Mouse (Mus musculus): Measurements from ENCODE around the gene Cdkl1. TPM values are rescaled to one million over a fixed set of nuclear protein-coding genes. Genes with fewer than 3 reads are reported as not detected.

The Cdkl1 gene
- total RNA-seq, 1 experiment from 2014 or later: not detected

DNA sequence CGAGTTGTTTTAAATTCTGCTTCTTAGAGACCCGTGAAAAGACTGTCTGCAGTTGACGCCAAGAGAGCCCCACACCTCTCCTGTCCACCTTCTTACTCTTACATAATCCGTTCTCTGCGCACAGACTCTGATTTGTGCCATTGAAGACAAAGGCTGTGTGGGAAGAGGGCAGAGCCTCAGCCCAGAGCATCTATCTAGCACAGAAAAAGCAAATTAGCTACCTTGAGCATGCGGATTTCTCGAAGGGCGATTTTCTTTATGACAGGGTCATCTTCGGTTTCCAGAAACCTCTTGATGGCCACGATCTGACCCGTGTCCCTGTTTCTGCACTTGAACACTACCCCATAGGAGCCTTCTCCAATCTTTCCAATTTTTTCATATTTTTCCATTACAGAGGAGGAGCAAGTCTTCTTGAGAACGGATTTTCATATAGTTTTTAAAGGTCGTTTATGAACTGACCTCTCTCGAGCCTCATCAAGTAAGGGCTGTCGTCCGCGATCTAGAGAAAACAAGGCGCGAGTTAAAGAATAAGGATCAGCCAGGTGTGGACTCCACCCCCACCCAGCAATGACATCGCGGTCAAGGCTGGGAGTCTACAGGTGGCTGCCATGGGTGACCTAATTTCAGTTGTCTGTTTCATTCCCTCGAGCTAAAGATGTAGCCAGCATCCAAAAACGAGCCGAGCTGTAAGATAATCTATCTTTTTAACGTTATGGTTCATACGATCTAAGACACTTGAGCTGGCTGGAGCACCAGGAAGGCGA lies 1.1 kb downstream of the Cdkl1 start:
- ATAC-seq (replicated peaks in 1 of 2; ENCODE audit: insufficient read depth in 1 of 2, low FRiP score in 2 of 2, low TSS enrichment in 1 of 2, low read depth in 1 of 2, poor library complexity in 2 of 2, severe bottlenecking in 2 of 2): no peak

DNA sequence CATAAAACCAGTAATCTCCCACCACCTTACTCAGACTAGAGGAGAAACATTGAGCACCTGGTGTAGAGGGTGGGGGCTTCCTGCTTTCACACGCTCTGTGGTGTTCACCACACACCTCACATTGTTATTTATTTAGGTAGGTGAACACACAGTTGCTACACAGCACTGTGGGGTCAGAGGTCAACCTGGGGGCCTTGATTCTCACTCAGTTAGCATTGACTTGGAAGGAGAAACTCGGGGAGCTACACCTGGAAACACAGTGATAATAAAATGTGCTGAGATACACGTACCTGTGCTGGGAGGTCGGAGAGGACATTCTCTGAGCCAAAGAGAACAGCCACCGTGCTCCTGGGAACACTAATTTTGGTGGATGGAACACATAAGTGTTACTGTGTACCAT lies 2.7 kb downstream of the Cdkl1 start:
- no peak for ATAC-seq (replicated peaks in 1 of 2; ENCODE audit: insufficient read depth in 1 of 2, low FRiP score in 2 of 2, low TSS enrichment in 1 of 2, low read depth in 1 of 2, poor library complexity in 2 of 2, severe bottlenecking in 2 of 2)

DNA sequence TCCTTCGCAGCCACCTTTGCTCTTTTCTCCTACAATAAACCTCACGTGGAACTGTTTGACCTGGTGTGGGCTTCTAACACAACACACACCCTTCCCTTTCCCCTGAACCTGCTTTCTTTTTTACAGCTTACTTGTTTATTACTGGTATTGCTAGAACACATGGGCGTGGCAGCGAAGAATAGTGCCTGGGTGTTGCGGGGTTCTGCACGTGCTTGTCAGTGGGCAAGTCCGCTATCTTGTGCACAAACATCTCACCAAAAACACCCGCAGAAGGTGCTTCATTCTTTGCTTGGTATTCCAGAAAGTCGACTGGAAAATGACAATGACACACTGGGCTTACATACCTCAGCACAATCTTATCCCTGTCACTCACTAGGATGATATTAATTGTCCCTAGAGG lies 5.6 kb downstream of the Cdkl1 start:
- no peak for ATAC-seq (replicated peaks in 1 of 2; ENCODE audit: insufficient read depth in 1 of 2, low FRiP score in 2 of 2, low TSS enrichment in 1 of 2, low read depth in 1 of 2, poor library complexity in 2 of 2, severe bottlenecking in 2 of 2)

DNA sequence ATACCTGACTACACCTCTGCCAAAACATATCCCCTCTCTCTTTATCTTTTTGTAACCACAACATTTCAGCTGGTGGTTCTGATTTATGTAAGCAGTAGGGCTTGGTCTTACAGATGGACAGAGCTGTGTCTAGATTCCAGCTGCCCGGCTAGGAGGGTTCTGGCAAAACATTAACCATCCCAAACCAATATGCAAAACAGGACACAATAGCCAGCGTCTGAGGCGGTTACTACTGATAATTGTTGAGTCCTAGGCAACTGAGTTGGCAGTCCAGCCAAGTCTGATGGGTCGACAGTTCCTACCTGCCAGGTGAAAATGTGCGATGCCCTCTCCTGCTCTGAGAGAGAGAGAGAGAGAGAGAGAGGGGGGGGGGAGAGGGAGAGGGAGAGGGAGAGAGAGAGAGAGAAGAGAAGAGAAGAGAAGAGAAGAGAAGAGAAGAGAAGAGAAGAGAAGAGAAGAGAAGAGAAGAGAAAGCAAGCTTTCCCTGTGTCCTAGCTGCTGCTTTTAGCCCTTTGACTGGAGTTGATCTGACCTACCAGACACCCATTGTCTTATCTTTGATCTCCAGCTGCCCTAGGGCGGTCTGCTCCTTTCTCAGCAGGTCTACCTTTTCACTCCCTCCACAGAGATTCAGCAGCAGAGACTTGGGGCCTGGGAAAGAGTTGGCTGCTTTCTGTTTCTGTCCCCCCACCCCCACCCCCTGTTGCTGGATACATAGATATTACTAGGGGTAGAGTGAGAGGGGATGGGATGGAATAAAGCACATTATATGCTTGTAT lies 7.6 kb downstream of the Cdkl1 start:
- no peak for ATAC-seq (replicated peaks in 1 of 2; ENCODE audit: insufficient read depth in 1 of 2, low FRiP score in 2 of 2, low TSS enrichment in 1 of 2, low read depth in 1 of 2, poor library complexity in 2 of 2, severe bottlenecking in 2 of 2)

DNA sequence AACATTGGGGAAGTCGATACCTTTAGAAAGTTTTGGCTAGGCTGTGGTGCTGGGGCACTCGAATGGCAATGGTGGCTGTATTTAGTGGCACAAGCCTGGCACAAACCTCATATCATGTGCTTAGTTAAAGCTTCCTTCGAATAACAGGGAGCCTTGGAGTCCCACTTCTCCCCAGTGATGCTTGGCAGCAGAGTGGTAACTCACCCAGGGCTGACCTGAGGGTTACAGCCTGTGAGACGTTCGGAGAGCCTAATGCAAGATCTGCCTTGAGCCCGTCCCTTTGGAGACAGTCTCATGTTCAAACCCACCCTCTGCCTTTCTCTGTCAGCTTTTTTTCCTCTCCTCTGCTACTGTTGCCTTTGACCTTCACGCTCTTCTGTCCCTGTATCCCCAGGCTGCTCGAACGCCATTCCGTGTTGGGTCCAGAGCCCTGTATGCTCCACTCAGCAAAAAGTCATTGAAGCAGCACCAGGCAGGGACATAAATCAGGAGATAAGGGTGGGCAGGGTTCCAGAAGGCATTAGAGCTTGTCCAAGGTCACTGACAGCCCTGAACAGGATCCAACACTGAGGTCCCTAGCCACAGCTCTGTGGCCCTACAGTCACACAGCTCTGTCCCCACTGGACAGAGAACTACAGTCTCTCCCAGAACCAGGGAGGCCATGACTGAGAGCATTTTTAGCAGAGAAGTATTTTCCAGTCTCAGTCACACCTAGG lies 9.0 kb downstream of the Cdkl1 start:
- no peak for ATAC-seq (replicated peaks in 1 of 2; ENCODE audit: insufficient read depth in 1 of 2, low FRiP score in 2 of 2, low TSS enrichment in 1 of 2, low read depth in 1 of 2, poor library complexity in 2 of 2, severe bottlenecking in 2 of 2)

GRCm38 (mm10) chr12:69781480-69781879 lies 9.6 kb downstream of the Cdkl1 start:
- no peak for ATAC-seq (replicated peaks in 1 of 2; ENCODE audit: insufficient read depth in 1 of 2, low FRiP score in 2 of 2, low TSS enrichment in 1 of 2, low read depth in 1 of 2, poor library complexity in 2 of 2, severe bottlenecking in 2 of 2)

DNA sequence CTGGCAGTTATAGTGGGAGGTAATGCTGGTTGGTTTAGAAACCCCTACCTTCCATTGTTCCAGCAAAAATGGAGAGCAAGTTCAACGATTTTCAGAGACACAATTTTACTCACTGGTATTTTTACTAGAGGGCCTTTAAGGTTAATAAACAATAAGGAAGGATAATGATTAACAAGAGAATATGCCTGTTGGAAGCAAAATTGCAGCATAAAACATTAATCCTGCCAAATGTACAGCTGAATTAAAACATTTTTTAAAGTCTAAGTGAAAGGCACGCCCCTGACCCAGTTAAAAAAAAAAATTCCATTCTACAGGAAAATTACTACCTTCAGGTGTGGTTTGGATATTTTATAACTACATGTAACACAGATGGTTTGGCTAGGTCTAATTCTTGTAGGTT lies 13.1 kb downstream of the Cdkl1 start:
- ATAC-seq (replicated peaks in 1 of 2; ENCODE audit: insufficient read depth in 1 of 2, low FRiP score in 2 of 2, low TSS enrichment in 1 of 2, low read depth in 1 of 2, poor library complexity in 2 of 2, severe bottlenecking in 2 of 2): no peak

GRCm38 (mm10) chr12:69777341-69777730 lies 13.7 kb downstream of the Cdkl1 start:
- ATAC-seq (replicated peaks in 1 of 2; ENCODE audit: insufficient read depth in 1 of 2, low FRiP score in 2 of 2, low TSS enrichment in 1 of 2, low read depth in 1 of 2, poor library complexity in 2 of 2, severe bottlenecking in 2 of 2): no peak

GRCm38 (mm10) chr12:69776607-69777340 lies 14.3 kb downstream of the Cdkl1 start:
- peak; percentile 75 to 88 for ATAC-seq (replicated peaks in 1 of 2; ENCODE audit: insufficient read depth in 1 of 2, low FRiP score in 2 of 2, low TSS enrichment in 1 of 2, low read depth in 1 of 2, poor library complexity in 2 of 2, severe bottlenecking in 2 of 2)

- ATAC-seq (replicated peaks in 1 of 2; ENCODE audit: insufficient read depth in 1 of 2, low FRiP score in 2 of 2, low TSS enrichment in 1 of 2, low read depth in 1 of 2, poor library complexity in 2 of 2, severe bottlenecking in 2 of 2): no peak
Measured at GRCm38 (mm10) chr12:69768841-69769240, 22.2 kb downstream of the Cdkl1 start.

- ATAC-seq (replicated peaks in 1 of 2; ENCODE audit: insufficient read depth in 1 of 2, low FRiP score in 2 of 2, low TSS enrichment in 1 of 2, low read depth in 1 of 2, poor library complexity in 2 of 2, severe bottlenecking in 2 of 2): no peak
Measured at GRCm38 (mm10) chr12:69767476-69768258, 23.4 kb downstream of the Cdkl1 start.

- no peak for ATAC-seq (replicated peaks in 1 of 2; ENCODE audit: insufficient read depth in 1 of 2, low FRiP score in 2 of 2, low TSS enrichment in 1 of 2, low read depth in 1 of 2, poor library complexity in 2 of 2, severe bottlenecking in 2 of 2)
Measured at GRCm38 (mm10) chr12:69766185-69766904, 24.7 kb downstream of the Cdkl1 start.

GRCm38 (mm10) chr12:69765543-69765942 lies 25.5 kb downstream of the Cdkl1 start:
- ATAC-seq (replicated peaks in 1 of 2; ENCODE audit: insufficient read depth in 1 of 2, low FRiP score in 2 of 2, low TSS enrichment in 1 of 2, low read depth in 1 of 2, poor library complexity in 2 of 2, severe bottlenecking in 2 of 2): no peak

- ATAC-seq (replicated peaks in 1 of 2; ENCODE audit: insufficient read depth in 1 of 2, low FRiP score in 2 of 2, low TSS enrichment in 1 of 2, low read depth in 1 of 2, poor library complexity in 2 of 2, severe bottlenecking in 2 of 2): no peak
Measured at GRCm38 (mm10) chr12:69761603-69762002, 29.5 kb downstream of the Cdkl1 start.

DNA sequence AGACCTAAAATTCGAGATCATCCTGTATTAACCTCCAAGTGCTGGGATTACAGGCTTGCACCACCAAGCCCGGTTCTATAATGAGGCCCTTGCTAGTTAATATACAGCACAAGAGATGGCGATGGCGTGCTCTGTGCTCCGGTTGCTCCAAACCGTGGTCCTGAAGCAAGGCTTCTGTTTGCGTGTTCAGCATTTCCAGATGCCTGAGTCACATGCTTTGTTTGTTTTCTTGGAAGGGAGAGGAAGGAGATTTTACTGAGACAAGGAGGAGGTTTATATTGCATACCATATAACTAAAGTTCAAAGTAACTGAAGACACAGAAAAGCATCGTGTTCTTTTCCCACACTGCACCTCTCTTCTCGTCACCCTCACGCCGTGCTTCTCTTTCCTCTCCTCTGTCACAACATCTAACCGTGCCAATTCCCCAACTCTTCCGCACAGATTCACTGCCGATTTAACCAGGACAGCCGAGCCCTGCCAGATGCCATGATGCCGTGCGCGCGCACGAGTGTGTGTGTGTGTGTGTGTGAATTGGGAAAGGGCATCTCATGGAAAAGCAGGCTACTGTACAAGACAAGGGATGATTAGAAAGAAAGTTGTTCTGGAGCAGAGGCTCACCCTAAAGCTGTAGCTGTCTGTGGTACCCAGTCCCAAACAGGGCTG lies 30.2 kb downstream of the Cdkl1 start:
- ATAC-seq (replicated peaks in 1 of 2; ENCODE audit: insufficient read depth in 1 of 2, low FRiP score in 2 of 2, low TSS enrichment in 1 of 2, low read depth in 1 of 2, poor library complexity in 2 of 2, severe bottlenecking in 2 of 2): no peak

GRCm38 (mm10) chr12:69760014-69760413 lies 31.1 kb downstream of the Cdkl1 start:
- ATAC-seq (replicated peaks in 1 of 2; ENCODE audit: insufficient read depth in 1 of 2, low FRiP score in 2 of 2, low TSS enrichment in 1 of 2, low read depth in 1 of 2, poor library complexity in 2 of 2, severe bottlenecking in 2 of 2): no peak
